17 mouse cellular contexts compared by ENCODE assay signal in the genomic region with DNA sequence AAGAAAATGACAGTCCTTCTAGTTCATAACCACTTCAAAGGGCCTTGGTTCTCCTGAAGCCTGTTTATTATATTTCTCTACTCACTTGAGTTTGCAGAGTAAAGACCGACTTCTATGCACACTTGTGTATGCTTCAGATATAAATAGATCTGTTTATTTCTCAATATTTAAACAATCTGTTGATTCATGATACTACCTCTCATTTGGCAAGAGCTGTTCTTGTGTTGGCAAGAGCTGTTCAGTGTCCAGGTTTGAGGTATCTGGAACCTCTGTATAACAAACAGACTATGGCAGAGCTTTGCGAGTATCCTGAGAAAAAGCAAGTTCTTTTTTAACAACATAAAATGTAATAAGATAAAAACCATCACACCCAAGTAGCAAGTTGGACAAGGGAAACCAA. TPM values are rescaled to one million over a fixed set of nuclear protein-coding genes. Genes with fewer than 3 reads are reported as not detected.
"Had no signal": no experiment of that assay in that cellular context is flagged by ENCODE, and none has a peak within 500 bp of the region (broad histone marks: within the 10 kb centered on the region; RNA-seq: fewer than 3 reads in every experiment).

No protein-coding gene starts in this region.

- H3K36me3 ChIP-seq: neural tube, embryonic 13.5 days; neural tube, embryonic 15.5 days; stomach, embryonic 15.5 days had no signal

- H3K9me3 ChIP-seq: neural tube, embryonic 13.5 days; neural tube, embryonic 15.5 days; stomach, embryonic 15.5 days had no signal

- DNase-seq: retina, postnatal 1 day; right cerebral cortex, adult 18-20 months; right cerebral cortex, postnatal 14 days; right cerebral cortex, postnatal 25 days; right cerebral cortex, postnatal 4 days; spleen, adult 18-20 months; thymus, adult 18-20 months; thymus, adult 2 months; thymus, postnatal 14 days; thymus, postnatal 25 days; thymus, postnatal 36 days; thymus, postnatal 4 days had no signal

- H3K4me3 ChIP-seq: neural tube, embryonic 13.5 days; neural tube, embryonic 15.5 days; stomach, embryonic 15.5 days had no signal

- H3K4me1 ChIP-seq: neural tube, embryonic 13.5 days; neural tube, embryonic 15.5 days; stomach, embryonic 15.5 days had no signal

- H3K27ac ChIP-seq: neural tube, embryonic 13.5 days; neural tube, embryonic 15.5 days; stomach, embryonic 15.5 days; stomach, postnatal 0 days had no signal

- H3K4me2 ChIP-seq: neural tube, embryonic 13.5 days; neural tube, embryonic 15.5 days; stomach, embryonic 15.5 days had no signal

- H3K27me3 ChIP-seq: neural tube, embryonic 13.5 days; neural tube, embryonic 15.5 days; stomach, embryonic 15.5 days had no signal

- H3K9ac ChIP-seq: neural tube, embryonic 13.5 days; neural tube, embryonic 15.5 days; stomach, embryonic 15.5 days had no signal

RNA-seq across cellular contexts. Expression of a gene that starts 28.9 kb away (rescaled TPM):
- total RNA-seq: neutrophil, adult 5-6 weeks had no signal
